Mouse (Mus musculus) lung, embryonic 14.5 days (tissue): ENCODE results near the gene Ttyh2. TPM values are rescaled to one million over a fixed set of nuclear protein-coding genes. Genes with fewer than 3 reads are reported as not detected.
"Not testable (repeated sequence)": the region's sequence is repeated elsewhere in the genome, so short reads cannot be mapped to it uniquely, and the experiment has no call there.

Experiments
- ATAC-seq: fragments of 200-750 bp; cut with Nextera tagmentation; 2 replicates; pipeline ENCODE4 v1.8.0; 2017; ENCODE audit warnings: mild to moderate bottlenecking, moderate TSS enrichment, moderate library complexity; ENCODE audit not compliant: insufficient read depth
- DNase-seq: peaks from one replicate; pipeline ENCODE4 v3.0.0-alpha.2; 2015
- H3K27ac ChIP-seq: fragments of 300-500 bp; sonication (generic); 2 replicates; pipeline ENCODE4 v1.5.1; 2014; ENCODE audit warnings: low read depth, mild to moderate bottlenecking, moderate library complexity
- H3K27me3 ChIP-seq: fragments of 300-500 bp; sonication (generic); 2 replicates; pipeline ENCODE4 v1.6.1; 2014; ENCODE audit warnings: low read length, control low read depth; ENCODE audit not compliant: insufficient read depth
- H3K36me3 ChIP-seq: fragments of 300-500 bp; sonication (generic); 2 replicates; pipeline ENCODE4 v1.6.1; 2014; ENCODE audit warnings: control low read depth; ENCODE audit not compliant: insufficient read depth
- H3K4me1 ChIP-seq: fragments of 300-500 bp; sonication (generic); 2 replicates; pipeline ENCODE4 v1.6.1; 2014; ENCODE audit warnings: antibody characterized with exemption, control low read depth; ENCODE audit not compliant: insufficient read depth
- H3K4me2 ChIP-seq: fragments of 300-500 bp; sonication (generic); 2 replicates; pipeline ENCODE4 v1.6.1; 2014; ENCODE audit warnings: mild to moderate bottlenecking
- H3K4me3 ChIP-seq: fragments of 300-500 bp; sonication (generic); 2 replicates; pipeline ENCODE4 v1.5.1; 2014; ENCODE audit warnings: low read depth, low read length
- H3K9ac ChIP-seq: fragments of 300-500 bp; sonication (generic); 2 replicates; pipeline ENCODE4 v1.6.1; 2014
- H3K9me3 ChIP-seq: fragments of 300-500 bp; sonication (generic); 2 replicates; pipeline ENCODE4 v1.6.1; 2016; ENCODE audit warnings: low read depth, low read length, control low read depth
- CTCF ChIP-seq: IDR thresholded peaks from 2 replicates; pipeline ENCODE4 v1.5.1; 2016; ENCODE audit warnings: antibody characterized with exemption, low read depth
- WGBS: fragments of 180-500 bp; shearing (Covaris S2); extraction: QIAGEN DNeasy Blood & Tissue Kit; methylation state at CpG from one replicate; pipeline ENCODE4 v1.1.7; 2014; 5-methylcytosine and 5-hydroxymethylcytosine counted together
- polyA plus RNA-seq: library from polyadenylated mRNA; unstranded; fragments of >200 nt; fragmentation: Nextera tagmentation; extraction: Ambion mirVana; gene quantifications from 2 replicates; pipeline ENCODE4 v1.2.1, GENCODE M21; 2014

Ttyh2 gene
- polyA plus RNA-seq, 1 experiment from 2014 or later, result 13.1 TPM

GRCm38 (mm10) chr11:114673719-114674050, 1.5 kb upstream of the Ttyh2 start:
- DNase-seq (no peak), ATAC-seq (no peak)
- Histone ChIP-seq H3K4me2 (no peak overlapping the region), H3K27me3 (no peaks in the 10 kb centered on the region), H3K9ac (no peak overlapping the region), H3K36me3 (peaks cover 46% of the 10 kb centered on the region), H3K4me3 (no peak overlapping the region), H3K27ac (no peak overlapping the region), H3K4me1 (peaks cover 20% of the 10 kb centered on the region; the same call in 1 of the 2 replicates), H3K9me3 (no peaks in the 10 kb centered on the region)
- TF ChIP-seq CTCF, result no peak
- WGBS, result 74% methylated on average over 2 of the region's 2 CpGs

GRCm38 (mm10) chr11:114674180-114674579, 1.1 kb upstream of the Ttyh2 start:
- Histone ChIP-seq H3K27me3 (no peaks in the 10 kb centered on the region), H3K9me3 (no peaks in the 10 kb centered on the region), H3K36me3 (peaks cover 46% of the 10 kb centered on the region), H3K27ac (no peak overlapping the region), H3K4me3 (no peak overlapping the region), H3K9ac (no peak overlapping the region), H3K4me1 (peaks cover 20% of the 10 kb centered on the region), H3K4me2 (no peak overlapping the region)
- TF ChIP-seq CTCF, result no peak
- ATAC-seq, result no peak
- WGBS, result 50% methylated on average over 8 of the region's 8 CpGs
- DNase-seq, result no peak

- not testable (repeated sequence) for H3K9ac ChIP-seq, H3K9me3 ChIP-seq, DNase-seq, H3K27me3 ChIP-seq, ATAC-seq, H3K27ac ChIP-seq
- H3K4me2 ChIP-seq, result peak overlapping the region; percentile 99
- WGBS, result 91% methylated on average over 2 of the region's 3 CpGs
- peak overlapping the region; percentile 60; the same call in 1 of the 2 replicates for H3K4me3 ChIP-seq
- peaks cover 40% of the 10 kb centered on the region for H3K36me3 ChIP-seq
- H3K4me1 ChIP-seq, result peaks cover 21% of the 10 kb centered on the region
Observed at GRCm38 (mm10) chr11:114674796-114675195, 435 bp upstream of the Ttyh2 start.

GRCm38 (mm10) chr11:114675826-114676401, 683 bp downstream of the Ttyh2 start:
- peaks cover 22% of the 10 kb centered on the region for H3K4me1 ChIP-seq
- peak; percentile 51 for DNase-seq
- no peaks in the 10 kb centered on the region for H3K9me3 ChIP-seq
- WGBS, result 1% methylated on average over 27 of the region's 27 CpGs
- ATAC-seq, result peak; percentile 4; the same call in 1 of the 2 replicates
- TF ChIP-seq CTCF, result no peak
- peak overlapping the region; percentile 99 for H3K4me2 ChIP-seq
- H3K27ac ChIP-seq, result 0 out of 2 replicates have a peak overlapping the region, but pooled peaks have one; percentile 34
- H3K36me3 ChIP-seq, result peaks cover 29% of the 10 kb centered on the region
- H3K27me3 ChIP-seq, result no peaks in the 10 kb centered on the region
- peak overlapping the region; percentile 60 for H3K4me3 ChIP-seq
- peak overlapping the region; percentile 65 for H3K9ac ChIP-seq

GRCm38 (mm10) chr11:114676431-114676830, 1.2 kb downstream of the Ttyh2 start:
- Histone ChIP-seq H3K4me1 (peaks cover 22% of the 10 kb centered on the region), H3K9me3 (no peaks in the 10 kb centered on the region), H3K36me3 (peaks cover 24% of the 10 kb centered on the region), H3K9ac (peak overlapping the region; percentile 65; the same call in 1 of the 2 replicates), H3K4me3 (peak overlapping the region; percentile 60), H3K27me3 (no peaks in the 10 kb centered on the region), H3K4me2 (peak overlapping the region; percentile 99), H3K27ac (0 out of 2 replicates have a peak overlapping the region, but pooled peaks have one; percentile 34)
- 6% methylated on average over 14 of the region's 14 CpGs for WGBS
- no peak for DNase-seq
- ATAC-seq, result no peak
- no peak for TF ChIP-seq CTCF

- DNase-seq (no peak), ATAC-seq (no peak)
- H3K4me3 ChIP-seq, result no peak overlapping the region
- H3K4me1 ChIP-seq, result peaks cover 22% of the 10 kb centered on the region
- 51% methylated on average over 7 of the region's 9 CpGs for WGBS
- H3K27ac ChIP-seq, result no peak overlapping the region
- no peak for TF ChIP-seq CTCF
- no peaks in the 10 kb centered on the region for H3K27me3 ChIP-seq
- H3K4me2 ChIP-seq, result peak overlapping the region; percentile 99
- no peaks in the 10 kb centered on the region for H3K9me3 ChIP-seq
- peak overlapping the region; percentile 65; the same call in 1 of the 2 replicates for H3K9ac ChIP-seq
- peaks cover 18% of the 10 kb centered on the region for H3K36me3 ChIP-seq
Observed at GRCm38 (mm10) chr11:114676896-114677530, 1.8 kb downstream of the Ttyh2 start.

GRCm38 (mm10) chr11:114679582-114679981, 4.4 kb downstream of the Ttyh2 start:
- no peak for ATAC-seq
- Histone ChIP-seq H3K4me3 (no peak overlapping the region), H3K27me3 (no peaks in the 10 kb centered on the region), H3K36me3 (no peaks in the 10 kb centered on the region), H3K4me2 (peak overlapping the region; percentile 18; the same call in 1 of the 2 replicates), H3K9ac (no peak overlapping the region), H3K27ac (peak overlapping the region; percentile 42; the same call in 1 of the 2 replicates), H3K4me1 (peaks cover 22% of the 10 kb centered on the region), H3K9me3 (no peaks in the 10 kb centered on the region)
- DNase-seq, result peak; percentile 46
- no peak for TF ChIP-seq CTCF
- 45% methylated on average over 8 of the region's 8 CpGs for WGBS
